Mouse (Mus musculus) E14TG2a.4 (cell line): ENCODE measurements around the gene Vgll4.

Source experiments
- H3K27me3 ChIP-seq: 2 replicates; pipeline ENCODE4 v1.6.1; 2014; ENCODE audit warnings: low read length, control low read depth; ENCODE audit not compliant: insufficient read depth
- H3K36me3 ChIP-seq: 2 replicates; pipeline ENCODE4 v1.6.1; 2014; ENCODE audit warnings: low read length, control low read depth; ENCODE audit not compliant: insufficient read depth
- H3K4me1 ChIP-seq: replicated peaks from 2 replicates; pipeline ENCODE4 v1.6.1; 2014; ENCODE audit warnings: low read depth, low read length, control low read depth
- H3K4me3 ChIP-seq: replicated peaks from 2 replicates; pipeline ENCODE4 v1.5.1; 2014; ENCODE audit warnings: mild to moderate bottlenecking, low read length
- H3K9me3 ChIP-seq: 2 replicates; pipeline ENCODE4 v1.6.1; 2014; ENCODE audit warnings: low read length, control low read depth
- CTCF ChIP-seq: conservative IDR thresholded peaks from 2 replicates; pipeline ENCODE4 v1.5.1; 2014; ENCODE audit warnings: low read length
- NANOG ChIP-seq: IDR thresholded peaks from 2 replicates; pipeline ENCODE4 v1.6.1; 2014; ENCODE audit warnings: borderline replicate concordance, low read length, mixed read lengths
- POU5F1 ChIP-seq: IDR thresholded peaks from 2 replicates; pipeline ENCODE4 v1.6.1; 2014; ENCODE audit warnings: low read length, borderline replicate concordance

Gene Vgll4

DNA sequence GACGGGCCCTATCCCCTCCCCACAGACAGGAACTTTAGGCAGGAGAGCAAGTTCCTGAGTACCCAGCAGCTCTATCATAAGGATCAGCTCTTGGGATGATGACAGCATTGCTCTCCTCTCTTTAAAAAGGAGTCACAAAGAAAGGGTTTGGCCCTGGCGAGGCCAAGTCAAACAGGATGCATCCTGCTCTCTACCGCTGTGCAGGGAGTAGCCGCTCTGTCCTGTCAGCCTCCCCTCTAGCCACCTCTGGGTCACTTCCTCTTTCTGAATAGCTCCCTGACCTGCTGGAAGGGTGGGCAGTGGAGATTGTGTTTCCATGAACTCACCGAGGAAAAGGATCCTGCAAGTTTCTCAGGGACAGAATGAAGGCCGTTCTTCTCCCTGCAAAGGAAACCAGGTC, 151.3 kb downstream of the Vgll4 start:
- Histone ChIP-seq H3K4me3 (no peak overlapping the region), H3K4me1 (no peaks in the 10 kb centered on the region), H3K36me3 (no peaks in the 10 kb centered on the region), H3K9me3 (no peaks in the 10 kb centered on the region), H3K27me3 (no peaks in the 10 kb centered on the region)
- TF ChIP-seq CTCF (no peak), POU5F1 (no peak), NANOG (no peak)

DNA sequence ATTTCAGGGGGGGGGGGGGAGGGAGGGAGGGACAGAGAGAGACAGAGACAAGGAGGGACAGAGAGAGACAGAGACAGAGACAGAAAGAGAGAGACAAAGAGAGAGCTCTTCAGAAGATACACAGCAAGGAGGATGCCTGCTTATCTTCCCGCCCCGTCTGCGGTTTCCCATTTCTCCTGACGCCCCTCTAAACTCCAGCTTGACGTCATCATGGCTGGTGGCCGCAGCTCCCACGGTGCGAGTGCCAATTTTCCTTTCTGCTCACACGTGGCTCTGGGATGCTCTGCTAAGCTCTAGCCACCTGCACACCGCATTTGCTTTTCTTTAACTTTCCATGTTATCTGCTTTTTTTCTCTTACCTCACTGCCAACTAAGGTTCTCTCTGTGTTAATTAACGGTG, 151.8 kb downstream of the Vgll4 start:
- no peaks in the 10 kb centered on the region for H3K27me3 ChIP-seq
- no peaks in the 10 kb centered on the region for H3K4me1 ChIP-seq
- no peaks in the 10 kb centered on the region for H3K9me3 ChIP-seq
- TF ChIP-seq NANOG (no peak), POU5F1 (no peak), CTCF (no peak)
- H3K4me3 ChIP-seq, result no peak overlapping the region
- H3K36me3 ChIP-seq, result no peaks in the 10 kb centered on the region

DNA sequence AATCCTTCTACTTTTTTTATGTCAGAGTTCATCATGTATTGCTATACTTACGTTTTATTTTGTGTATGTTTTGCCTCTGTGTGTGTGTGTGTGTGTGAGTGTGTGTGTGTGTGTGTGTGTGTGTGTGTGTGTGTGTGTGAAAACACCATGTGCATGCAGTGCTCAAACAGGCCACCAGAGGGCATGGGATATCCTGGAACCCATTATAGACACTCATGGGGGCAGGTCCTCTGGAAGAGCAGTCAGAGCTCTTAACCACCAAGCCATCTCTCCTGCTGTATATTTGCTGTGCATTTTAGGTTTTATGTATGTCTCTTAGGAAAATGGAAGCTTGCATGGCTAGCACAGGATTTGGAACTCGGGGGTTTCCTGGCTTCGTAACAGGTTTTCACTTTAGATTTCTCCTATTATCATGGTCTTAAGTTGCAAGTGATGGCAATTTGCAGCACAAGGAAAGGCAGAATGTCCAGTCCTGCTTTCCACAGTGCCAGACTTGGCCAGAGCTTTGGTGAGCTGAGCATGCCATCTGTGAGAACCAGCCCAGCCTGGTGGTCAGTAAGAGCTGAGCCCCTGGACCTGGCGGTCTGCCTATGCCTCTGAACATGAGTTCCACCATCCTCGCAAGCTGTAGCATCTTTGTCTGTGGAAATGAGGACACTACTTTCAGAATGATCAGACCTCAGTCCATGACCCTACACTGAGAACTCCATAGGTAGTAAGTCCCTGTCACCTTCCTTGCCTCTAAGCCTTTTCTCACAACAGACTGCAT, 154.7 kb downstream of the Vgll4 start:
- peak; percentile 48 for TF ChIP-seq CTCF
- TF ChIP-seq POU5F1, result no peak
- no peak for TF ChIP-seq NANOG
- Histone ChIP-seq H3K36me3 (no peaks in the 10 kb centered on the region), H3K4me3 (no peak overlapping the region)

DNA sequence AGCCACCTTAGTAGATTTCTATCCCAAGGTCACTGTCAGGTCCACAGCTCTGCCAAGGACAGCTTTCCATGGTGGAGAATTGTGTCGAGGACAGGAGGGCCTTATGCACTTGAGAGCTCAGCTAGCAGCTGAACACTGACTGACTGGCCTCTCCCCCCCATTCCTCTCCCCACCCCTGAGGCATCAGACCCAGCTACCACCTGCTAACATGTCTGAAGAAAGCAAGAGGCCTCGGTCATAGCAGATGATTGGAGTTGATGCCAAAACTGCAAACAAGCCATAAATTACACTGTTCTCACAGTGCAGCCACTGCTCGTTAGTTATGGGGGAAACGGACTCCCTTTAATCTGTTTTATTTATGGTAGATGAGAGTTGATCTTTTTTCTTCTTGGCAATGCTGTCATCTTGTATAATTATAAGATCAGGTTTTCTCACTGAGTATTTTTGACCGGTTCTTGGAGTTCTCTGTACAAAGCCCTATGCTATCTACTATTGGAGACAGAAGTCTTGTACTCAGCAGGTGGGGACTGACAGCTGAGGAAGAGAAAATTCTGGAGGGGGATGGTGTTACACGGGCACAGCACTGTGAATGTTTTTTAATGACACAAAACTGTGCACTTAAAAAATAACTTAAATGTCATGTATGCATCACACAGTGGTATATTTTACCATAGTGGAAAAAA, 155.5 kb downstream of the Vgll4 start:
- Histone ChIP-seq H3K36me3 (no peaks in the 10 kb centered on the region), H3K4me3 (no peak overlapping the region), H3K4me1 (no peaks in the 10 kb centered on the region), H3K27me3 (no peaks in the 10 kb centered on the region), H3K9me3 (no peaks in the 10 kb centered on the region)
- TF ChIP-seq NANOG (no peak), CTCF (no peak), POU5F1 (no peak)

More for the DNA sequence above, 154.7 kb downstream of the Vgll4 start:
- H3K4me1 ChIP-seq, result no peaks in the 10 kb centered on the region
- H3K27me3 ChIP-seq, result no peaks in the 10 kb centered on the region
- H3K9me3 ChIP-seq, result no peaks in the 10 kb centered on the region

- no peaks in the 10 kb centered on the region for H3K36me3 ChIP-seq
- no peaks in the 10 kb centered on the region for H3K9me3 ChIP-seq
- H3K27me3 ChIP-seq, result no peaks in the 10 kb centered on the region
- no peaks in the 10 kb centered on the region for H3K4me1 ChIP-seq
- no peak overlapping the region for H3K4me3 ChIP-seq
- no peak for TF ChIP-seq CTCF
- TF ChIP-seq NANOG, result no peak
- TF ChIP-seq POU5F1, result no peak
These were observed 157.0 kb downstream of the Vgll4 start for GRCm38 (mm10) chr6:114812779-114813178.

- Histone ChIP-seq H3K4me1 (no peaks in the 10 kb centered on the region), H3K27me3 (no peaks in the 10 kb centered on the region), H3K4me3 (no peak overlapping the region), H3K9me3 (no peaks in the 10 kb centered on the region), H3K36me3 (no peaks in the 10 kb centered on the region)
- TF ChIP-seq POU5F1, result no peak
- TF ChIP-seq CTCF, result no peak
- TF ChIP-seq NANOG, result no peak
These were observed 157.5 kb downstream of the Vgll4 start for GRCm38 (mm10) chr6:114812322-114812721.
